Mouse (Mus musculus): ENCODE measurements at regions not wholly inside any gene's neighbourhood (a gene's known extent, or its start where the extent isn't known, plus 50 kb on each side); places are given as distances from the start of the nearest gene placed in this dataset.

DNA sequence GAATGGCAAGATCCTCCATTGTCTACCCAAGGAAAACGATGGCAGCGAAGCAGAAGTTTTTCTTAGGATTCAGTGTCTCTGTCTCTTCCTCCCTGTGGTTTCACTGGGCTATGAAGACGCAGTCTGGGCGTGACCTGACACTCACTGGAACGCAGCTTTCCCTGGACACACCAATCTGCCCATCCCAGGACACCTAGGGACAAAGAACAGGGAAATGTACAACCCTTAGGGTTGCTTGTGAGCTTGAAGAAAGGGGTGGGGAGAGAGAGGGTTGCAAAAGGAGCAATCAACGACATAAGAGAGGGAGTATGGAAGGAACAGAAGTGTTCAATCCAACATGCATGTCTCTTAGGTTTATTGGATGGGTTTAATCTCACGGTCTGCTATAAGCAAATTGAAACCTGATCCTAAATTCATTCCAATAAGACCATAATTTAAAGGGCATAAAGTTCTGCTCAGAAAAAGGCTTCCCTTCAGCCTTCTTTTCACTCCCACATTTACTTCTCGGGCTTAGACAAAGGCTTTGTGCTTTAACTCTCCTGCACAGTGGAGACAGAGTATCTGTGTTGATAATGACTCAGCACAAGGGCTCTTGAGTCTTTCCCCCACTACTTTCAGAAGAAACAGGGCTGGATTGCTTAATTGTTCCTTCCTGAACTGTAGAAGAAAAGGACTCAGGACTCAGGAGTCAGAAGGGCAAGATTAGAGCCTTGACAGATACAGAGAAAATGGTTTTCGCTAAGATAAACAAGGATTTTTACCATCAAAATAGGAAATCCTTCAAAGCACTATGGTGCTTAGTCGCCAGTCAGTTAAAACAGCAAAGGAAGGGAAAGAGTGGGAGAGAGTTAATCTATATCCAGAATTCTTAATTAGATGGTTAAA, 147.3 kb upstream of the Cited2 start:
- no peak for ATAC-seq (ENCODE audit: extremely low read depth, insufficient number of reproducible peaks, low FRiP score, poor library complexity, severe bottlenecking)

DNA sequence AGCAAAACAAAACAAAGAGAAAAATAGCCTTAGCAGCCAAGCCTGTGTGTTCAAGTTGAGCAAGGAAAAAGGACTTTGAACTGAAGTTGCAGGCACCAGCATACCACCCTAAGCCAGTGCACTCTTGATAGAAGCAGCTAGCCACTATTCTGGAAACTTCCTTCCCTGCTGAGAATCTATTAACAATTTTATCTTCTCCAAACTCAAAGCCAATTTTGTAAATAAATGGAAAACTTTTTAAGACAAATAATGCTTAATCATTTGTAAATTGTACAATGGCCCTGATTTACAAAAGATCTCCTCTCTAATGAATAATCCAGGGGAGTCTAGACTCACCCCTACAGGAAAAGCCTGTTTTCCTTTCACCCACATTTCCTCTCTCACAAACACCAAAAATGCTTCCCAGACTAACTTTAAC, 146.7 kb upstream of the Cited2 start:
- ATAC-seq (ENCODE audit: extremely low read depth, insufficient number of reproducible peaks, low FRiP score, poor library complexity, severe bottlenecking), result no peak

- no peak for ATAC-seq (ENCODE audit: extremely low read depth, insufficient number of reproducible peaks, low FRiP score, poor library complexity, severe bottlenecking)
These were observed 143.6 kb upstream of the Cited2 start for GRCm38 (mm10) chr10:17579463-17579862.

DNA sequence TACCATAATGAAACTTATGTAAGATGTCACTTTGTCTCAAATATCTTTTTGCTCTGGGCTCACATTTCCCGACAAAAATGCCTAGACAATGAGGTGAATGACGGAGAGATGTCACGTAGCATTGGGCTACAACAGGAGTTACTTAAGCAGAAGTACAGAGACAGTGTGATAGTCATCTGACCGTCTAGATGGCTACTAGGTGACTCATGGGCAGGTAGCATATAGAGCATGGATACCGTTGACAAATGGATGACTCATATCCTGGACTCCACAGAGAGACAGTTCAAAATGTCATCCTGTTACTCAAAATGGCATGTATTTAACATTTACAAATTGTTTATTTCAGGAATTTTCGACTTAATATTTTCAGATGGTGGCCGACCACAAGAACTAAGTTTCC, 138.2 kb upstream of the Cited2 start:
- ATAC-seq (ENCODE audit: extremely low read depth, insufficient number of reproducible peaks, low FRiP score, poor library complexity, severe bottlenecking), result no peak

GRCm38 (mm10) chr10:17586910-17587309, 136.1 kb upstream of the Cited2 start:
- no peak for ATAC-seq (ENCODE audit: extremely low read depth, insufficient number of reproducible peaks, low FRiP score, poor library complexity, severe bottlenecking)

DNA sequence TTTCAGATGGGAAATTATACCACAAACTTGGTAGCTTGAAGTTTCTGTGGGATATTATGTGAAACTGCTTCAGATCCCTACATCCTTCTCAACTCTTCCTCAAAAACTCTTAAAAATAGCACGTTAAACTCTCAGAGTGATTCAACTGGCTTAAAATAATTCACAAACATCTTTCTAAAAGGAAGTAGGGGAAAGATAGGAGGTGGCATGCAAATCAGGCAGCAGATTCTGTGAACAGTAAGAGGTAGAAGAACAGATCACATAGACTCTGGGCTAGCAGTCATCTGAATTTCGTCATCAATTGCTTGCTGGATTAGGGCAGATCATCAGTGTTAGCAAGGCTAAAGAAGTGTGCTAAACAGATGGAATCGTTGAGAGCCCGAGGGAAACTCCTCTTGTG, 133.9 kb upstream of the Cited2 start:
- peak; percentile 77 for ATAC-seq (ENCODE audit: extremely low read depth, insufficient number of reproducible peaks, low FRiP score, poor library complexity, severe bottlenecking)

- ATAC-seq (ENCODE audit: extremely low read depth, insufficient number of reproducible peaks, low FRiP score, poor library complexity, severe bottlenecking), result no peak
These were observed 132.8 kb upstream of the Cited2 start for GRCm38 (mm10) chr10:17590195-17590594.

- no peak for ATAC-seq (ENCODE audit: extremely low read depth, insufficient number of reproducible peaks, low FRiP score, poor library complexity, severe bottlenecking)
These were observed 130.6 kb upstream of the Cited2 start for GRCm38 (mm10) chr10:17592387-17592786.

- no peak for ATAC-seq (ENCODE audit: extremely low read depth, insufficient number of reproducible peaks, low FRiP score, poor library complexity, severe bottlenecking)
These were observed 126.9 kb upstream of the Cited2 start for GRCm38 (mm10) chr10:17596126-17596525.

DNA sequence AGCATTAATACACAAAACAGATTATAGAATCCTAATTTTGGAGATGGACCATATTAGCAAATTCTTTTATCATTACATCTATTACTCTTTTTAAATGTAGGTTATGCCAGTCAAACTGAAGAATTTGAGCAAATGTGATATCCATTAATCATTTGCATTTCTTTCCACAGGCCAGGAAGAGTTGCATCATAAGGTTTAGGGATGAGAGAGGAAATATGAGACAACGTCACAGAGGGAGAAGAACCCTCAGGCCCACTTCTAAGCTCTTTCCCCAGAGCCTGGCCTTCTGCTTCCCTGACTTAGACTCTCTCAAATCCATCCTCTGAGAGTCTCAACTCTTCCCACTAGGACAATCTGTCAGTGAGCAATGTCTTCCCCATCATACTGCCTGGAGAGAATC, 126.3 kb upstream of the Cited2 start:
- ATAC-seq (ENCODE audit: extremely low read depth, insufficient number of reproducible peaks, low FRiP score, poor library complexity, severe bottlenecking), result no peak

GRCm38 (mm10) chr10:17599246-17599645, 123.8 kb upstream of the Cited2 start:
- no peak for ATAC-seq (ENCODE audit: extremely low read depth, insufficient number of reproducible peaks, low FRiP score, poor library complexity, severe bottlenecking)

DNA sequence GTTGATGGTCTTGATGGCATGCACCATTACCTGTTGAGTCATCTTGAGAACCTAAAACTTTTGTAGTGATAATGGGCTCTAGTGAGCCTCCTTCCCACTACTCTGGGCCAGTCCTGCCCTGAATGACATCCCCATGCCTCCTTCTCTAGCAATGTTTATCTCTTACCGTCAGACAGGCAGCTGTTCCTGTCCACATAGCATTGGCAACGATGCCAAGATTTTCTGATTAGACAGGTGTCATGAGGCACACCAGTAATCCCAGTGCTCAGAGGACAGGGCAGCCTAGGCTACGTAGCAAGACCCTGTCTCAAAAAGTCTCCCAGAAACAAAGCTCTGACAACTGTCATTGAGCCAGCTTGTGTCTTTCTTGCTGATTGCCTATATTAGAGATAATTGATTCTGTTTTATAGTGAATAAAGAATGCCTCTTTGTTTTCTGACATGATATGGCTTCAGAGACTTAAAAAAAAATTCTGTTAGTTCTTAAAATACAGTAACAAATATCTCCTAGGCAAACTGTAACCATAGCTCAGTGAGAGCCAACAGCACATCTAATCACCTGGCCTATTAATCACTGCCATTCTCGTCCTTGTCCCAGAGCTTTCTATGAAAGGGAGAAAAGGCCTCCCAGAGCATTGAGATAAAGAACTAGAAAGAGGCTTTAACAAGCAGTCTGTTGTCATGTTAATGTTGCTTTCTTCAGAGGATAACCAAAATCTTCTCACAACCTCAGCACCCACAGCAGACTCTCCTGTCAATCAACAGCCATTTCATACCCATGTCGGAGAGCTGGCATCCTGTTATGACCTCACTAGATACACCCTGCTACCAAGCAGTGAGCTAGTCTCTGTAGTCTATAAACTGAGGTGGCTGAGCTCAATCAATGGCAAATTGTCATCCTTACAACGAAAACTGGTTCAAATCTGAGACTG, 122.9 kb upstream of the Cited2 start:
- ATAC-seq (ENCODE audit: extremely low read depth, insufficient number of reproducible peaks, low FRiP score, poor library complexity, severe bottlenecking), result no peak

DNA sequence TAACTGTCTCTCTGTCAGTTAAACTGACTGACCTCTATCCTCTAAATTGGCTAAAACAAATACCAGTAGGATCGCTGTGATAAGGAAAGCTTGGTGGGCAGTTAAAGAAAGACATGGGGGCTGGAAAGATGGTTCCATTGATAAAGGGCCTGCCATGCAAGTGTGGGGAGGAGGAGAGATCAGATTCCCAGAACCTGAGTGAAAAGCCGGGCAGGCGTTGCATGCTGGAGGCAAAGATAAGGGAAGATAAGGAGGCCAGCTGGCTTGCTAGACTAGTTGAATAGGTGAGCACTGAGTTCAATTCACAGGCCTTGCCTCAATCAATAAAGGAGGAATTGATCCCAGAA, 122.3 kb upstream of the Cited2 start:
- no peak for ATAC-seq (ENCODE audit: extremely low read depth, insufficient number of reproducible peaks, low FRiP score, poor library complexity, severe bottlenecking)

DNA sequence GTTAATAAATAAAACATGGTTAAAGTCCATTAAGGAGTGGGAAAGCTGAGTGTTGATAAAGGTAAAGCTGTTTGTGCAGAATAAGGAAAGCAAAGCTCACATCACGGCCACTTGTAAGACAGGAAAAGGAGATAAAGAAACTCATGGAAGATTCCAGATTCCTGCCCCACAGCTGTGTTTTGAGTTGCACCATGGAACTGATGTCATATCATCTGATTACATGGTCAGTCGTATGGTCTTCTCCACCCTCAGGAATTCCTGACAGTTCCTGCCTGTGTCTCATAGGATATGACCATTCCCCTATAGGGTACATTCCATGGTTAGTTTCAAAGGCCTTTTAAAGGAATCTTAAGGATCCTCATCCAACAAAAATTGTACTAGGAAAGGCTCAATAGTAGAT, 120.6 kb upstream of the Cited2 start:
- ATAC-seq (ENCODE audit: extremely low read depth, insufficient number of reproducible peaks, low FRiP score, poor library complexity, severe bottlenecking), result no peak

DNA sequence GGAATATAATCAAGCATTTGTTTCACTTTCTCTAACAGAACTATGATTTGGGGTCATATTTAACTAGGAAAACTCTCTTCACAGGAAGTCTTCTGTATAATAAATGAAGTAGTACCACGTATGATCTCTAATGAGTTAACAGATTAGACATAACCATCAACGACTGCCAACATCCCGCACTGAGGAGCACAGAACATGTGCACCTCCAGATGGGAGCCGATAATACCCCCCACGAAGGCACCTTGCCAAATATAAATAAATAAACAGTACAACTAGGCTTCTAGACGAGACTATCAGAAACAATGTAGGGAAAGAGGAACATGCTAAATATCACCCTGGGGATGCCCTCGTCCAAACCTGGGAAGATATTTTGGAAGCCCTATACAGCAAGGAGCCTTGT, 114.8 kb upstream of the Cited2 start:
- ATAC-seq (ENCODE audit: extremely low read depth, insufficient number of reproducible peaks, low FRiP score, poor library complexity, severe bottlenecking), result no peak

DNA sequence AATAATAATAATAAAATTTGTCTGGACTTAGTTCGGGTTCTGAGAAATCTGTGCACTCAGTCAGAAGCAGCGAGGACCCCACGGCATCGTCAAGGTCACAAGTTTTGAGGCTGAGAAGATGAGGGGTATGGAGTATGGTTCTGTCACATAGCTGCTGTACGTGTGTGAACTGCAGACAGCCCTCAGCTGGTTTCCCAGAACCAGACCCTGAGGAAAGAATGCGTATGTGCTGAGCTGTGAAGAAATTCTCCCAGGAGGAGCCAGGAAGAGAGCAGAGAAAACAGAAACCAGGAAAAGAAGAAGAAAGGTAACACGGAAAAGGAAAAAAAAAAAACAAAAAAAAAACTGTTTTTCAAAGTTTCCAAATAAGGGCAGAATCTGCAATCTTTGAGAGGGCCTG, 112.4 kb upstream of the Cited2 start:
- ATAC-seq (ENCODE audit: extremely low read depth, insufficient number of reproducible peaks, low FRiP score, poor library complexity, severe bottlenecking), result no peak

DNA sequence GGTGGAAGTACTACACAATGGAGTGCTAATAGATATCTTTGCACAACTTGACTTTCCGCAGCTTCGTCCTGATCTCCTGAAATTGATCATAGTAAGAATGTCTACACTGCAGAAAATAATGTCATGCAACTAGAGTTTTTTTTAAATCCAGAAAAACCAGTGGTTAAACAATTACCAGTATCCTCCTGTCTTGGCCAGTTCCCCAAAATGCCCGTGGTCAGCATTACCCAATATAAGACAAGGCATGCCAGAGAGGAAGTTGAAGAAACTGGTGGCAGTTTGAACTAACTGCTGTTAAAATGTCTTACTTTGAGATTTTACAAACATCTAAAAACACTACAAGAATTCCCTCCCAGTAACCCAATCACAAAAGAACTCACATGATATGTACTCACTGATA, 109.7 kb upstream of the Cited2 start:
- ATAC-seq (ENCODE audit: extremely low read depth, insufficient number of reproducible peaks, low FRiP score, poor library complexity, severe bottlenecking), result peak; percentile 92

DNA sequence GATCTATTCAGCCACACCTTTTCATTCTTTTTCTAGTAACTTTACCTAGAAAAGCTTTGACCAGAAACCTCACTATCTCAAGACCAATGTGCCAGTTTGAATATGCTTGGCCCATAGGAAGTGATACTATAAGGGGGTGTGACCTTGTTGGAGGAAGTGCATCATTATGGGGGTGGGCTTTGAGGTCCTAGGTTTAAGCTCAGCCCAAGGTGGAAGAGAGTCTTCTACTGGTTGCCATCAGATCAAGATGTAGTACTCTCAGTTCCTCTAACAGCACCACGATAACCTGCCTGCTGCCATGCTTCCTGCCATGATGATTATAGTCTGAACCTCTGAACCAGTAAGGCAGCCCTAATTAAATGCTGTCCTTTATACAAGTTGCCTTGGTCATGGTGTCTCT, 105.0 kb upstream of the Cited2 start:
- peak; percentile 72; the same call in 1 of the 2 replicates for ATAC-seq (ENCODE audit: extremely low read depth, insufficient number of reproducible peaks, low FRiP score, poor library complexity, severe bottlenecking)

- ATAC-seq (ENCODE audit: extremely low read depth, insufficient number of reproducible peaks, low FRiP score, poor library complexity, severe bottlenecking), result no peak
These were observed 103.4 kb upstream of the Cited2 start for GRCm38 (mm10) chr10:17619617-17620016.

All from neutrophil, adult 5-6 weeks (primary cell).